Mouse (Mus musculus) lung, embryonic 14.5 days (tissue): ENCODE data around the gene Vmn1r231. TPM values are rescaled to one million over a fixed set of nuclear protein-coding genes. Genes with fewer than 3 reads are reported as not detected.

Experiments
- ATAC-seq: fragments of 200-750 bp; cut with Nextera tagmentation; 2 replicates; pipeline ENCODE4 v1.8.0; 2017; ENCODE audit warnings: mild to moderate bottlenecking, moderate TSS enrichment, moderate library complexity; ENCODE audit not compliant: insufficient read depth
- DNase-seq: peaks from one replicate; pipeline ENCODE4 v3.0.0-alpha.2; 2015
- H3K27ac ChIP-seq: fragments of 300-500 bp; sonication (generic); 2 replicates; pipeline ENCODE4 v1.5.1; 2014; ENCODE audit warnings: low read depth, mild to moderate bottlenecking, moderate library complexity
- H3K27me3 ChIP-seq: fragments of 300-500 bp; sonication (generic); 2 replicates; pipeline ENCODE4 v1.6.1; 2014; ENCODE audit warnings: low read length, control low read depth; ENCODE audit not compliant: insufficient read depth
- H3K36me3 ChIP-seq: fragments of 300-500 bp; sonication (generic); 2 replicates; pipeline ENCODE4 v1.6.1; 2014; ENCODE audit warnings: control low read depth; ENCODE audit not compliant: insufficient read depth
- H3K4me1 ChIP-seq: fragments of 300-500 bp; sonication (generic); 2 replicates; pipeline ENCODE4 v1.6.1; 2014; ENCODE audit warnings: antibody characterized with exemption, control low read depth; ENCODE audit not compliant: insufficient read depth
- H3K4me2 ChIP-seq: fragments of 300-500 bp; sonication (generic); 2 replicates; pipeline ENCODE4 v1.6.1; 2014; ENCODE audit warnings: mild to moderate bottlenecking
- H3K4me3 ChIP-seq: fragments of 300-500 bp; sonication (generic); 2 replicates; pipeline ENCODE4 v1.5.1; 2014; ENCODE audit warnings: low read depth, low read length
- H3K9ac ChIP-seq: fragments of 300-500 bp; sonication (generic); 2 replicates; pipeline ENCODE4 v1.6.1; 2014
- H3K9me3 ChIP-seq: fragments of 300-500 bp; sonication (generic); 2 replicates; pipeline ENCODE4 v1.6.1; 2016; ENCODE audit warnings: low read depth, low read length, control low read depth
- CTCF ChIP-seq: IDR thresholded peaks from 2 replicates; pipeline ENCODE4 v1.5.1; 2016; ENCODE audit warnings: antibody characterized with exemption, low read depth
- WGBS: fragments of 180-500 bp; shearing (Covaris S2); extraction: QIAGEN DNeasy Blood & Tissue Kit; methylation state at CpG from one replicate; pipeline ENCODE4 v1.1.7; 2014; 5-methylcytosine and 5-hydroxymethylcytosine counted together
- polyA plus RNA-seq: library from polyadenylated mRNA; unstranded; fragments of >200 nt; fragmentation: Nextera tagmentation; extraction: Ambion mirVana; gene quantifications from 2 replicates; pipeline ENCODE4 v1.2.1, GENCODE M21; 2014

The Vmn1r231 gene
- not detected in 2 replicates for polyA plus RNA-seq

DNA sequence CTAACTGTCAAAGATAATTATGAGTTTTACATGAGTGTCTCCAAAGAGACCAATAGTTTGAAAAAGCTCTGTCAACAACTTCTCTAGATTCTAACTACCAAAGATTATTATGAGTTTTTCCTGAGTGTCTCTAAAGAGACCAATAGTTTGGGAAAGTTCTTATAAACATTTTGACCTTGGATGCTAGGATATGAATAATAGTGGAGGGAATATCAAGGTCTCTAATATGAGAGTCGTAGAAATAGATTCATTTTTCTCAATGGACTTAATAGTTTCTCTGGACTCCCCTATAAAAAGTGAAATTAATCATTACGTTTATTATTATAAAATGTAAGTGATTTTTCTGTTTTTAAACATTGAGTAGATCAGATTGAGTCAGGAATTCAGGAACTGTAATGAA is at the start of gene Vmn1r231:
Gene Vmn1r231 (minus strand): TSS at position 101 of the 400 bp plus-strand sequence.
- Histone ChIP-seq H3K4me2 (no peak within 1 kb of the TSS), H3K4me1 (no peaks in the 10 kb centered on the region), H3K4me3 (no peak within 1 kb of the TSS), H3K9me3 (no peaks in the 10 kb centered on the region), H3K9ac (no peak within 1 kb of the TSS), H3K27me3 (no peaks in the 10 kb centered on the region), H3K36me3 (no peaks in the 10 kb centered on the region), H3K27ac (no peak within 1 kb of the TSS)
- no peak for DNase-seq
- 61% methylated on average over 2 of the region's 2 CpGs for WGBS
- TF ChIP-seq CTCF: no peak
- ATAC-seq: no peak

DNA sequence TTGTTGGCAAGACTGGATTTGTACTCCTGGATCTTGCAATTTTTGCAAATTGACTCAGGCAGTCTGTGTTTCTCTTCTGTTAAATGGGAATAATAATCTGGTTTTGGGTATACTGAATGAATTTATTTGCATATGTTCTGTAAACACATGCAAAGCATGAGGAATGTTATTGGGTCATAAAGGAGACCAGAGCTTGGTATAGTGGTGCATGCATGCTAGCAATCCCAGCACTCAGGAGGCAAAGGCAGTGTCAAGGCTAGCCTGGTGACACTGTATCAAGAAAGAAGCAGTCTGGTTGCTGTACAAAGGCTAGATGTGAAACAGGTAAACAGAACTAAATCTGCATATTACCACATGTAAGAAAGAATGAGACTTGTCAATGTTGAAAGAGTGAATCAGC is 41.7 kb upstream of the Vmn1r231 start:
- DNase-seq (no peak), ATAC-seq (no peak)
- peak overlapping the region; percentile 91 for H3K9ac ChIP-seq
- peak overlapping the region; percentile 79 for H3K4me2 ChIP-seq
- peak overlapping the region; percentile 71 for H3K4me3 ChIP-seq
- H3K4me1 ChIP-seq: peaks cover 10% of the 10 kb centered on the region
- H3K27ac ChIP-seq: 0 out of 2 replicates have a peak overlapping the region, but pooled peaks have one; percentile 97
- no peaks in the 10 kb centered on the region for H3K27me3 ChIP-seq
- no peaks in the 10 kb centered on the region for H3K9me3 ChIP-seq
- peaks cover 6% of the 10 kb centered on the region for H3K36me3 ChIP-seq
- TF ChIP-seq CTCF: no peak

DNA sequence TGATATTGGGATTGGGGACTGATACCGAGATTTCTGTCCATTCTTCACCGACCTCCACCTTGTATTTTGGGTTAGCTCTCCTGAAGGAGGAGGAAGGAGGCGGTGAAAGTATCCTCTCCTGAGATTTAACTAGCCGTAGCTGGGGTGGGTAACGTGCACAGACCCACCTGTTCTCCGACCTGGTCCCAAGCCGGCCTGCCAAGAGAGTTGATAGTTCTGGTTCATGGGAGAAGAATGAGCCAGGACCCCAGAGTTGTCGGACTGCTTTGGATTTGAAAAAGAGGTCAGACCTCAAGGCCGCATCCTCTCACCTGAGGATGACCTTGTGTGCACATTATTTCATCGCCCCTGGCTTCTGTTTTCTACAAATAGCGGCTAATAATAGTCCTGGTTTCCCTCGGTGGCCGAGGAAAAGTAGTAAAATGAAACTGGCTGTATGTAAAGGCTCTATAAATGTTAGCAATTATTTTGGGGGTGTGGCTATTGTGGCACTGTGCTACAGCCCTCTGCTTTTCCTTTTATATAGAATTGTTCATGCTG is 41.2 kb upstream of the Vmn1r231 start:
- no peaks in the 10 kb centered on the region for H3K27me3 ChIP-seq
- DNase-seq (peak; percentile 28), ATAC-seq (no peak)
- WGBS: 1% methylated on average over 13 of the region's 13 CpGs
- H3K36me3 ChIP-seq: peaks cover under 1% of the 10 kb centered on the region
- H3K4me3 ChIP-seq: peak overlapping the region; percentile 71
- H3K9me3 ChIP-seq: no peaks in the 10 kb centered on the region
- no peak for TF ChIP-seq CTCF
- peak overlapping the region; percentile 97 for H3K27ac ChIP-seq
- H3K9ac ChIP-seq: peak overlapping the region; percentile 91
- H3K4me2 ChIP-seq: peak overlapping the region; percentile 79
- peaks cover 10% of the 10 kb centered on the region for H3K4me1 ChIP-seq

DNA sequence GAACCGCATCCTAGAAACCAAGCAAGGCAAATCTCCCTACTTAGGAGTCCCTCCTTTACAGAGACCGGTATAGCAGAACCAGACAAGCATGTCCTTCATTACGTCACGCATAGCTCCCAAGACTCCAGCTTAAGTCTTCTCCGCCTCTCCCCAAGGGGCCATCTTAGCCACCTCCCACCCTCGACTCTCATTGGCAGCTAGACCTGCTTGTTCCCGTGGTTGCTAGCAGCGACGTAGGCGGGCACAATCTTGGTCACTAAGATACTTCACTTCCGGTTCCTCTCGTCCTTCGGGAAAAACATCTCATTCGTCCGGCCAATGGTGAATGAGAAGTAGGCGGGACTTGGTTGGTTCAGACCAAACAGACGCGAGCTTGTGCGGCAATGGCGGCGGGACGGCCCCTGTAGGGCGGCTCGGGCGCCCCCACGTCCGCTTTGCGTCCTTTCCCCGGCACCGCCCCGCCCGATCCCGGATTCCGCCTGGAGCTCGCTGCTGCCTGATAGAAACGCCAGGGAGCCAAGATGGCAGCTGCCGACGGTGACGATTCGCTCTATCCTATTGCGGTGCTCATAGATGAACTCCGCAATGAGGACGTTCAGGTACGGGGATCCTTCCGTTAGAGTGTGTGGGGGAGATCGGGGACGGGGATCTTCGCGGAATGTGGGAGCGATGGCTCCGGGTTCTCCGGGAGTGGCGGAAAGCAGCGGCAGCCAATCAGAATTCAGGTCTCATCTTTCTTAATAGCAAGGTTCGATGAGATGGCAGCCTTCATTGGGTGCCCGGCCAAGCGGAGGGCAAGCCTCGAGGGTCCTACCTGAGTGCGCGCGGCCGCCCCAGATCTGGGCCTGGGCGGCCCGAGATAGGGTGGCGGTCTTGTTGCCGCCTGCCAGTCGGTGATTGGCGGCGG is 40.3 kb upstream of the Vmn1r231 start, which contains the start of gene Ppp2r1a:
Gene Ppp2r1a (plus strand): TSS at position 327 of the 907 bp plus-strand sequence.
- peak; percentile 99 for DNase-seq
- TF ChIP-seq CTCF: no peak
- under 1% methylated on average over 69 of the region's 69 CpGs for WGBS
- Histone ChIP-seq H3K4me2 (peak within 1 kb of the TSS; percentile 79), H3K27me3 (no peaks in the 10 kb centered on the region), H3K4me1 (peaks cover 10% of the 10 kb centered on the region), H3K36me3 (no peaks in the 10 kb centered on the region), H3K9me3 (no peaks in the 10 kb centered on the region), H3K9ac (peak within 1 kb of the TSS; percentile 91), H3K27ac (peak within 1 kb of the TSS; percentile 97), H3K4me3 (peak within 1 kb of the TSS; percentile 71)
- peak; percentile 99 for ATAC-seq

DNA sequence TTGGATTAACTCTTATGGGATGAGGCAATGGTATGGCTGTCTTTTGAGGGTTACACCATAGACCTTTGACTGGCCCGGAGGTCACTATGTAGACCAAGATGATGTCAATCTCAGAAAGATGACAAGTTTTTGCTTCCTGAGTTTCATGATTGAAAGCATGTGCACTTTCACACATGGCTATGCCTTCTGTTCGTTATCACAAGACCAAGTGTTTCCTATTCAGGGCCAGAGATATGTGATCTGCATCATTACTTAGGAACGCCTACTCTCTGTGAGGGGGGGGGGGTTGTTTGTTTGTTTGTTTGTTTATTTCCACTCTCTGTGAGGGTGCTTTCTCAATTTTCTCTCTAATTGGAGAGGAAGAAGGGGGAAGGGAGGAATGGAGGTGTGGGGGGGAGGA is 39.3 kb upstream of the Vmn1r231 start:
- H3K36me3 ChIP-seq: no peaks in the 10 kb centered on the region
- H3K9ac ChIP-seq: peak overlapping the region; percentile 47
- ATAC-seq (no peak), DNase-seq (peak; percentile 20)
- H3K27ac ChIP-seq: peak overlapping the region; percentile 96
- peak overlapping the region; percentile 71 for H3K4me3 ChIP-seq
- 54% methylated on average over 3 of the region's 3 CpGs for WGBS
- no peaks in the 10 kb centered on the region for H3K27me3 ChIP-seq
- TF ChIP-seq CTCF: no peak
- H3K9me3 ChIP-seq: no peaks in the 10 kb centered on the region
- H3K4me2 ChIP-seq: peak overlapping the region; percentile 69
- peaks cover 10% of the 10 kb centered on the region for H3K4me1 ChIP-seq

DNA sequence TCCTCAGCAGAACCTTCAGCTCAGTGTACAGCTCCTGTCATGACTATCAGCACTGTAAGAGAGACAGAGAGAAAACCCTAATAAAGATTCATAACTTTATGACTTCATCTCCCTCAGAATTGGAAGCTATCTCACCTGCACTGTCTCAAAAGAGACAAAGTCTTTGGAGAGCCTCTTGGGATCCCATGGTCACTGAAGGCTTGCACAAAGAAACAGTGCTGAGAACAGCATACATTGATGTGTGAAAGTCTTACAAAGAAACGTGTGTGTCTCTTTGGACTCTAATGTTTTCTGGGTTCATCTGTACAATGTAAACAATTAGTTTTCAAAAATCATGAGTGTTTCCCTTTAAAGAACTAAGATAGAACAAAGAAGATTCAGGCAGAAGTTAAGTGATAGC is 14.7 kb upstream of the Vmn1r231 start, which contains the start of gene Vmn1r232:
Gene Vmn1r232 (minus strand): TSS at position 101 of the 400 bp plus-strand sequence.
- Histone ChIP-seq H3K9ac (no peak within 1 kb of the TSS), H3K4me3 (no peak within 1 kb of the TSS), H3K4me2 (no peak within 1 kb of the TSS), H3K27me3 (no peaks in the 10 kb centered on the region), H3K9me3 (no peaks in the 10 kb centered on the region), H3K27ac (no peak within 1 kb of the TSS), H3K36me3 (no peaks in the 10 kb centered on the region), H3K4me1 (no peaks in the 10 kb centered on the region)
- WGBS: 38% methylated on average over 1 of the region's 1 CpGs
- DNase-seq (no peak), ATAC-seq (no peak)
- TF ChIP-seq CTCF: no peak

GRCm38 (mm10) chr17:20840144-20840543 is 64.7 kb downstream of the Vmn1r231 start, which contains the start of gene Vmn1r230:
Vmn1r230 (plus strand) TSS chr17:20840444.
- H3K27ac ChIP-seq: no peak within 1 kb of the TSS
- no peak for TF ChIP-seq CTCF
- no peak within 1 kb of the TSS for H3K4me3 ChIP-seq
- H3K4me1 ChIP-seq: no peaks in the 10 kb centered on the region
- no peak within 1 kb of the TSS for H3K4me2 ChIP-seq
- H3K27me3 ChIP-seq: no peaks in the 10 kb centered on the region
- H3K36me3 ChIP-seq: no peaks in the 10 kb centered on the region
- 11% methylated on average over 1 of the region's 1 CpGs for WGBS
- H3K9ac ChIP-seq: no peak within 1 kb of the TSS
- ATAC-seq (no peak), DNase-seq (no peak)
- H3K9me3 ChIP-seq: no peaks in the 10 kb centered on the region

Other genes starting within 250 kb of the Vmn1r231 start
- not detected in 2 replicates for gene Vmn1r226, start 222.2 kb downstream of the Vmn1r231 start, polyA plus RNA-seq
- gene Vmn1r227, start 175.2 kb downstream of the Vmn1r231 start, polyA plus RNA-seq: not detected in 2 replicates
- gene Vmn1r228, start 118.9 kb downstream of the Vmn1r231 start, polyA plus RNA-seq: not detected in 2 replicates
- not detected in 2 replicates for gene Vmn1r229, start 93.5 kb downstream of the Vmn1r231 start, polyA plus RNA-seq
- gene Vmn1r230, start 64.6 kb downstream of the Vmn1r231 start, polyA plus RNA-seq: not detected in 2 replicates
- gene Vmn1r232, start 14.6 kb upstream of the Vmn1r231 start, polyA plus RNA-seq: not detected in 2 replicates
- gene Ppp2r1a, start 40.2 kb upstream of the Vmn1r231 start, polyA plus RNA-seq: 431 and 435 TPM in 2 replicates
- not detected in 2 replicates for gene Vmn1r233, start 91.4 kb upstream of the Vmn1r231 start, polyA plus RNA-seq
- 15.8 and 16.2 TPM in 2 replicates for gene Zfp160, start 103.8 kb upstream of the Vmn1r231 start, polyA plus RNA-seq